Mouse (Mus musculus): ENCODE results near the gene Gjb4.

DNA sequence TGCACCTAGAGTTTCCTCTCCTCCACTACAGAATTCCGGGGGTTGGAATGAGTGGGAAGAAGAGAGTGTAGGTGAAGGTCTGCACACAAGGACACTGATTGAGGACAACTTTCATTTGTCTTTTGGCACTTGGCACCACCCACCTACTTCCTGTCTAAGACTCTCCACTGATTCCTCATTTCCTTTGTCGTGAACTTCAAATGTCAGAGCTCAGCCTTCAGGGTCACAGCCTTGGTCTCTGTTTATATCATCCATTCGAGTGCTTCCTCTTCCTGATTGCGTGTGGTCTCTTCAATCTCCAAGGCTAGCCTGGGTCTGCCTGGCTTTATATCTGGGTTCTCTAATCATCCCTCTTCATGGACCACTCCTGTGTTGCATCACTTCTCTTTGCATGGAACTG, 41.7 kb upstream of the Gjb4 start:
- TF ChIP-seq CTCF (IDR thresholded peaks at IDR 0.05; ENCODE audit: low read depth) = no peak
- TF ChIP-seq EP300 (IDR thresholded peaks at IDR 0.05; ENCODE audit: low read depth) = no peak

Measured in liver, postnatal 0 days (tissue).